Mouse (Mus musculus): ENCODE measurements at regions not wholly inside any gene's neighbourhood (a gene's known extent, or its start where the extent isn't known, plus 50 kb on each side); places are given as distances from the start of the nearest gene placed in this dataset.

GRCm38 (mm10) chr9:85592639-85593038 lies 156.5 kb downstream of the Ibtk start:
- no peaks in the 10 kb centered on the region for H3K9me3 ChIP-seq (ENCODE audit: control insufficient read depth, insufficient read depth, low read depth, low read length)
- H3K27ac ChIP-seq (ENCODE audit: insufficient read depth, low read depth, low read length, poor library complexity, severe bottlenecking) = no peak overlapping the region
- H3K4me3 ChIP-seq (ENCODE audit: insufficient read depth in 1 of 2, low read depth in 1 of 2, low read length in 2 of 2, poor library complexity in 1 of 2, severe bottlenecking in 1 of 2) = no peak overlapping the region
- no peak for TF ChIP-seq MAFK (IDR thresholded peaks at IDR 0.05; ENCODE audit: insufficient read depth, low read depth, low read length)
- no peak for TF ChIP-seq HCFC1 (IDR thresholded peaks at IDR 0.05; ENCODE audit: borderline replicate concordance, insufficient read depth, low read length)
- no peak for TF ChIP-seq ZNF384 (IDR thresholded peaks at IDR 0.05; ENCODE audit: low read depth, low read length)
- TF ChIP-seq ZC3H11A (IDR thresholded peaks at IDR 0.05; ENCODE audit: borderline replicate concordance, low read depth, low read length) = no peak
- TF ChIP-seq CHD2 (IDR thresholded peaks at IDR 0.05; ENCODE audit: low read depth, low read length) = no peak
- no peak overlapping the region for H3K9ac ChIP-seq (ENCODE audit: insufficient read depth, low read depth, low read length, poor library complexity, severe bottlenecking)
- H3K4me1 ChIP-seq (ENCODE audit: control insufficient read depth in 2 of 2, insufficient read depth in 2 of 2, low read length in 2 of 2, poor library complexity in 1 of 2) = no peaks in the 10 kb centered on the region
- no peak for DNase-seq (ENCODE audit: low read depth, low spot score)
- no peaks in the 10 kb centered on the region for H3K36me3 ChIP-seq (ENCODE audit: control insufficient read depth, insufficient read depth, low read length, poor library complexity, severe bottlenecking)
- in situ Hi-C loops (cut with MboI; ENCODE audit: low sequenced_read_pairs in 2 of 2, unreplicated experiment in 2 of 2) = no loop called here

GRCm38 (mm10) chr9:85589210-85589609 lies 159.9 kb downstream of the Ibtk start:
- H3K36me3 ChIP-seq (ENCODE audit: control insufficient read depth, insufficient read depth, low read length, poor library complexity, severe bottlenecking) = no peaks in the 10 kb centered on the region
- TF ChIP-seq ZC3H11A (IDR thresholded peaks at IDR 0.05; ENCODE audit: borderline replicate concordance, low read depth, low read length) (no peak), ZNF384 (IDR thresholded peaks at IDR 0.05; ENCODE audit: low read depth, low read length) (no peak)
- in situ Hi-C loops (cut with MboI; ENCODE audit: low sequenced_read_pairs in 2 of 2, unreplicated experiment in 2 of 2) = no loop called here

GRCm38 (mm10) chr9:85588077-85588476 lies 161.1 kb downstream of the Ibtk start:
- Histone ChIP-seq H3K9me3 (ENCODE audit: control insufficient read depth, insufficient read depth, low read depth, low read length) (no peaks in the 10 kb centered on the region), H3K4me1 (ENCODE audit: control insufficient read depth in 2 of 2, insufficient read depth in 2 of 2, low read length in 2 of 2, poor library complexity in 1 of 2) (no peaks in the 10 kb centered on the region), H3K9ac (ENCODE audit: insufficient read depth, low read depth, low read length, poor library complexity, severe bottlenecking) (no peak overlapping the region), H3K36me3 (ENCODE audit: control insufficient read depth, insufficient read depth, low read length, poor library complexity, severe bottlenecking) (no peaks in the 10 kb centered on the region), H3K27ac (ENCODE audit: insufficient read depth, low read depth, low read length, poor library complexity, severe bottlenecking) (no peak overlapping the region), H3K4me3 (ENCODE audit: insufficient read depth in 1 of 2, low read depth in 1 of 2, low read length in 2 of 2, poor library complexity in 1 of 2, severe bottlenecking in 1 of 2) (no peak overlapping the region)
- no peak for TF ChIP-seq MAFK (IDR thresholded peaks at IDR 0.05; ENCODE audit: insufficient read depth, low read depth, low read length)
- peak; percentile 76 for TF ChIP-seq ZC3H11A (IDR thresholded peaks at IDR 0.05; ENCODE audit: borderline replicate concordance, low read depth, low read length)
- in situ Hi-C loops (cut with MboI; ENCODE audit: low sequenced_read_pairs in 2 of 2, unreplicated experiment in 2 of 2) = no loop called here
- DNase-seq (ENCODE audit: low read depth, low spot score) = peak; percentile 16

More at GRCm38 (mm10) chr9:85589210-85589609, 159.9 kb downstream of the Ibtk start:
- no peak overlapping the region for H3K27ac ChIP-seq (ENCODE audit: insufficient read depth, low read depth, low read length, poor library complexity, severe bottlenecking)
- DNase-seq (ENCODE audit: low read depth, low spot score) = no peak
- H3K4me3 ChIP-seq (ENCODE audit: insufficient read depth in 1 of 2, low read depth in 1 of 2, low read length in 2 of 2, poor library complexity in 1 of 2, severe bottlenecking in 1 of 2) = no peak overlapping the region
- no peak overlapping the region for H3K9ac ChIP-seq (ENCODE audit: insufficient read depth, low read depth, low read length, poor library complexity, severe bottlenecking)
- H3K9me3 ChIP-seq (ENCODE audit: control insufficient read depth, insufficient read depth, low read depth, low read length) = no peaks in the 10 kb centered on the region
- H3K4me1 ChIP-seq (ENCODE audit: control insufficient read depth in 2 of 2, insufficient read depth in 2 of 2, low read length in 2 of 2, poor library complexity in 1 of 2) = no peaks in the 10 kb centered on the region

GRCm38 (mm10) chr9:85581028-85581595 lies 168.0 kb downstream of the Ibtk start:
- Histone ChIP-seq H3K27ac (ENCODE audit: insufficient read depth, low read depth, low read length, poor library complexity, severe bottlenecking) (no peak overlapping the region), H3K4me1 (ENCODE audit: control insufficient read depth in 2 of 2, insufficient read depth in 2 of 2, low read length in 2 of 2, poor library complexity in 1 of 2) (no peaks in the 10 kb centered on the region), H3K9me3 (ENCODE audit: control insufficient read depth, insufficient read depth, low read depth, low read length) (no peaks in the 10 kb centered on the region), H3K36me3 (ENCODE audit: control insufficient read depth, insufficient read depth, low read length, poor library complexity, severe bottlenecking) (no peaks in the 10 kb centered on the region), H3K9ac (ENCODE audit: insufficient read depth, low read depth, low read length, poor library complexity, severe bottlenecking) (no peak overlapping the region), H3K4me3 (ENCODE audit: insufficient read depth in 1 of 2, low read depth in 1 of 2, low read length in 2 of 2, poor library complexity in 1 of 2, severe bottlenecking in 1 of 2) (no peak overlapping the region)
- in situ Hi-C loops (cut with MboI; ENCODE audit: low sequenced_read_pairs in 2 of 2, unreplicated experiment in 2 of 2) = no loop called here
- TF ChIP-seq CHD2 (IDR thresholded peaks at IDR 0.05; ENCODE audit: low read depth, low read length) (no peak), ZNF384 (IDR thresholded peaks at IDR 0.05; ENCODE audit: low read depth, low read length) (no peak), HCFC1 (IDR thresholded peaks at IDR 0.05; ENCODE audit: borderline replicate concordance, insufficient read depth, low read length) (no peak), MAFK (IDR thresholded peaks at IDR 0.05; ENCODE audit: insufficient read depth, low read depth, low read length) (no peak), ZC3H11A (IDR thresholded peaks at IDR 0.05; ENCODE audit: borderline replicate concordance, low read depth, low read length) (no peak)
- DNase-seq (ENCODE audit: low read depth, low spot score) = no peak

- TF ChIP-seq MAFK (IDR thresholded peaks at IDR 0.05; ENCODE audit: insufficient read depth, low read depth, low read length) (no peak), HCFC1 (IDR thresholded peaks at IDR 0.05; ENCODE audit: borderline replicate concordance, insufficient read depth, low read length) (no peak), ZC3H11A (IDR thresholded peaks at IDR 0.05; ENCODE audit: borderline replicate concordance, low read depth, low read length) (no peak), ZNF384 (IDR thresholded peaks at IDR 0.05; ENCODE audit: low read depth, low read length) (no peak), CHD2 (IDR thresholded peaks at IDR 0.05; ENCODE audit: low read depth, low read length) (no peak)
- H3K9me3 ChIP-seq (ENCODE audit: control insufficient read depth, insufficient read depth, low read depth, low read length) = no peaks in the 10 kb centered on the region
- no peaks in the 10 kb centered on the region for H3K36me3 ChIP-seq (ENCODE audit: control insufficient read depth, insufficient read depth, low read length, poor library complexity, severe bottlenecking)
- in situ Hi-C loops (cut with MboI; ENCODE audit: low sequenced_read_pairs in 2 of 2, unreplicated experiment in 2 of 2) = no loop called here
- H3K4me3 ChIP-seq (ENCODE audit: insufficient read depth in 1 of 2, low read depth in 1 of 2, low read length in 2 of 2, poor library complexity in 1 of 2, severe bottlenecking in 1 of 2) = no peak overlapping the region
- DNase-seq (ENCODE audit: low read depth, low spot score) = no peak
- H3K9ac ChIP-seq (ENCODE audit: insufficient read depth, low read depth, low read length, poor library complexity, severe bottlenecking) = no peak overlapping the region
- H3K4me1 ChIP-seq (ENCODE audit: control insufficient read depth in 2 of 2, insufficient read depth in 2 of 2, low read length in 2 of 2, poor library complexity in 1 of 2) = no peaks in the 10 kb centered on the region
- H3K27ac ChIP-seq (ENCODE audit: insufficient read depth, low read depth, low read length, poor library complexity, severe bottlenecking) = no peak overlapping the region
Measured at GRCm38 (mm10) chr9:85577812-85578211, 171.3 kb downstream of the Ibtk start.
